Mouse (Mus musculus) mature B cell (primary cell): ENCODE results near the gene Frs2.
"Not testable (repeated sequence)": the region's sequence is repeated elsewhere in the genome, so short reads cannot be mapped to it uniquely, and the experiment has no call there.

ENCODE experiments used
- in situ Hi-C: fragments of 300-500 bp; cut with MboI; formaldehyde crosslinking; loops from 2 replicates; pipeline ENCODE4 v1.14.3; 2019

Frs2 gene

DNA sequence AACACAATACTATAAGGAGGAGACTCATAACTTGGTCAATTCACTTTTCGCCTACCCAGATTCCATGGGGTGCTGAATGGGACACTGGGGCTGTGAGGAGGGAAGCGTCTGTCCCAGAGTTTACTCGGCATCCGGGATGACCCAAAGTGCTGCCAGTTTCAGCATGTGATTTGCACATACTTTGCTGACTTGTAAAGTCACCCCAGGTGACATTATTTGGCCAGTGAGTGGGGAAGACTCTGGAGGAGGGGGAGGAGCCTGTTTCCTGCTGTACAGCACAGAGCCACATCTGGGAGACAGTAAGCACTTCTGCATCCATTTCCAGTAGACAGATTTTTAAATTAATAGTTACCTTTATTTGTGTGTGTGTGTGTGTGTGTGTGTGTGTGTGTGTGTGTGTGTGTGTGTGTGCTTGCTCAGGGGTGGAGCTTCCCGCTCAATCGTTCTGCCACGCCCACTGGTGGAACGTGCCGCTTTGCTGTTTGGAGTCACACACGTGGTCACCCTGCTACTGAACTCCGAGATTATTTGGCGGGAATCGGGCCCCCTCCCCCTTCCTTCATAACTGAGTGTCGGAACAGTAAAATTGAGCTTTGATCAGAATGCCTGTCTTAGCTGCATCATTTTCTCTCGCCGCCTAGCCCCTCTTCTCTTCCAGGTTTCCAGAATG is 104.7 kb downstream of the Frs2 start:
- in situ Hi-C loops: not testable (repeated sequence)

DNA sequence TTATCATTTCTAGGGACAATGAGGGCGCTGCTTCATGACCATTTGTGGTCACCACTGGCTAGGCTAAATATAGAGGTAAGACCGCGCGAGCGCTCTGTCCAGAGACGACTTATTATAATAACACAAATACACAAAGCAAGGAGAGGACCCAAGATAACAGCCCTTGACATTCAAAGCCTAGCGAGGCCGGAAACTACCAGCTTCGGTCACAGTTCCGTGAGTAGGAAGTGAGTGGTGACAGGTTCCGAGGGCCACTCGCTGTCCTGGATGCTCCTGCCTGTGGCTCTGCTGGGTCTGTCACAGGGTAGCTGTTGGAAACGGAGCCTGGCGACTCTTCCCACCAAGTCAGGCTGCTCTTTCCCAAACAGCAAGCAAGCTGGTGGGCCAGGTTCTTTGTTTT is 106.0 kb downstream of the Frs2 start:
- in situ Hi-C loops: no loop called here

DNA sequence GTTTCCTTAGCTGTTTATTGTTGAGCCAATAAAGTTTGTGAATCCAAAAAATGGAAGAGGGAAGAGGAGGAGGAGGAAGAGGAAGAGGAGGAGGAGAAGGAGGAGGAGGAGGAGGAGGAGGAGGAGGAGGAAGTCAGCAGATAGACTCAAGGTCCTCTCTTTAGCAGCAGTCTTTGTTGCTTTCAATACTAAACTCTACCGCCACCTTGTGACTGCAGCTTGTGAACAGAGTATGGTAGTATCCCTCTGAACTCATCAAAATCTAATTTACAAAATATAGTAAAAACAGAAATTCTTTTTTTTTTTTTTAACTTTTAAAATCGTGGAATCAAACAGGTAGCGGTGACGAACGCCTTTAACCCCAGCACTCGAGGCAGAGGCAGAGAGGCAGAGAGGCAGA is 108.0 kb downstream of the Frs2 start:
- in situ Hi-C loops: no loop called here

DNA sequence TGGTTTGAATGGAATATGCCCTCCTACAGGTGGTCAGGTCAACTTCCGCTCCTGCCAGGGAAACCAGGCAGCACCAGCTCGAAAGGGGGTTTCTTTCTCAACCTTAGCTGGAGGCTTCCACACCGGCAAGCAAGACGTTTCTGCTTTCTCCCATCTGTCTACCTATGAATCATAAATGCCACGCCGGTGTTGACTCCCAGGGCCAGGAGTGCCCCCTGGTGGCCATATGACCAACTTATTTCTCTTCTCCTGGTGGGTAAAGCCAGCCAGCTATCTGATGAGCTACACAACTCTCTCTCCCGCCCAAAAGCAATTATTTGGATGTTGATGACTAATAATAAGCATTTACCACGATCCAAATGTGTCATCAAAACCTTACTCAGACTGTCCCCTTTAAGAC is 114.5 kb downstream of the Frs2 start:
- in situ Hi-C loops: no loop called here

DNA sequence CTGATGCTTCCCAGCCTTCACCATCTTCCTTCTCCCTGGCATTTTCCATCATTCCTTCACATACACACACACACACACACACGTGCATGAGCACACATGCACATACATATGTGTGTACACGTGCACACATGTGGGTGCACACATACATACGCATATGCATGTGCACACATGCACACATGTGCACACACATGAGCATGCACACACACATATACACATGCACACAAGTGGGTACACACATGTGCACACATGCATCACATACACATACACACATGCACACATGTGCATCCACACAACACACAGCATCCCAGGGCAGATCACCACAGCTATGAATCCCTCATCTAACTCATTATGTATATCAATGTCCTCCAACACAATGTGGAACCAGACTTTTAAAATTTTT is 117.2 kb downstream of the Frs2 start:
- in situ Hi-C loops: no loop called here

DNA sequence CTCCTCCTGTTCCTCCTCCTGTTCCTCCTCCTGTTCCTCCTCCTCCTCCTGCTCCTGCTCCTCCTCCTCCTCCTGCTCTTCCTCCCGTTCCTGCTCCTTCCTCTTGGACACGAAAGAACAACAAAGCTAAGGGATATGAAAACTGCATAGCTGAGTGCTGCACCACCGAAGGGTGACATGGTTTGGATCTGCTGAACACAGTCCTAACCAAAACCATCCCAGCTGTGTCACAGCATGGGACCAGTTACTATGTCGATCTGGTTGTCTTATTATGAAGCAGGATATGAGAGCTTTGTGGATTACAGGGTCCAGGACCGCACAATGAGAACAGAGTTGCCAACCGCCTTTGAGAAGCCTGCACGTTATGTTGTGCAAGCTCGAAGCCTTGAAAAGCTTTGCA is 122.2 kb downstream of the Frs2 start:
- in situ Hi-C loops: no loop called here

DNA sequence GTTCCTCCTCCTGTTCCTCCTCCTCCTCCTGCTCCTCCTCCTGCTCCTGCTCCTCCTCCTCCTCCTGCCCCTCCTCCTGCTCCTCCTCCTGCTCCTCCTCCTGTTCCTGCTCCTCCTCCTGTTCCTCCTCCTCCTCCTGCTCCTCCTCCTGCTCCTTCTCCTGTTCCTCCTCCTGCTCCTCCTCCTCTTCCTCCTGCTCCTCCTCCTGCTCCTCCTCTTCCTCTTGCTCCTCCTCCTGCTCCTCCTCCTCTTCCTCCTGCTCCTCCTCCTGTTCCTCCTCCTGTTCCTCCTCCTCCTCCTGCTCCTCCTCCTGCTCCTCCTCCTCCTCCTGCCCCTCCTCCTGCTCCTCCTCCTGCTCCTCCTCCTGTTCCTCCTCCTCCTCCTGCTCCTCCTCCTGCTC is 122.6 kb downstream of the Frs2 start:
- in situ Hi-C loops: not testable (repeated sequence)

DNA sequence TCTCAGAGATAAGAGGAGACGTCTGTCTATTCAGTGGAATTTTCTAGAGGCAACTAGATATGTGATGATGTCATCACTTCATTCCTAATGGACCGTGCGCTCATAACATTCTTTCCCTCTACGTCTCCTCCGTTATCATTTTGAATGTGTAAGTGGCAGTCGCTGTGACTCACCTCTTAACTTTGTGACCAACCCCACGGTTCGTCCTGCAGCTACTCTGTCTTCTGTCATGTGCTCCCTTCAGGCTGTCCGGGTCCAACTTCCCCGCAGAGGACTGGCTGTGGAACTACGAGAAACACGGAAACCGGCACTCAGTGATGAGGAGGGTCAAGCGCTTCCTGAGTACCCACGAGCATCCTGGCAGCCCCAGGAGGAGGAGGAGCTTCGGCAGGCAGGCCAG is 124.6 kb downstream of the Frs2 start:
- in situ Hi-C loops: no loop called here

DNA sequence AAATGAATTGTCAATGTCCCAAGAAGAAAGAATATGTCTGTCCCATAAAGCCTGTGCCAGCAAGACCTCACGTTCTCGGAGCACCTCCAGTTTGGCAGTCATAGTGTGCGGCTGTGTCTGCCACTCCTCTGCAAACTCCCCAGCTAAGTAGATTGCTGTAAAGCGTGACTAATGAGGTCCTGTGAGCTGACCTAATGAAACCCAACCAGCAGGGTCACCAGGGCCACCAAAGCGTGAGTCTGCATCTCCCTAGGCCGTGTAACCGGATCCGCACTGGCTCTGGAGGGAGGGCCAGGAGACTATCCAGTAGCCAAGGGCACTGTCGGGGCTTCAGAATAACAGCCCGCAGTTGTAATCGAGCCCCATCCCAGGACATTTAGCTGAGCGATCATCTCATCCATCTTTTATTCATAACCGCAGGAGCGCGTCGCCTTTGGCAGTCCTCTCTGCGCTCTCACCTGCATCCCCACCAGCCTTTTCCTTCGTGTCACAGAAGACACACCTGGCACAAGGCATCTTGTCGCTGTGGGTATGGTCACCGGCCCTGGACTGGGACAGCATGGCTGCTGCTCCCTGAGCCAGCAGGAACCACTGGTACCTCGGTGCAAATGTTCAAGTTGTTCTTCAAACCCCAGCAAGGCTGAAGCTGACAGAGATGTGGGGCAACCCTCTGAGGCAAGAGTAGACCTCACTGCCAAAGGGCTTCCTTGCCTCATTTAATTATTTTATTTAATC is 127.1 kb downstream of the Frs2 start:
- in situ Hi-C loops: no loop called here
